In the genomic region with DNA sequence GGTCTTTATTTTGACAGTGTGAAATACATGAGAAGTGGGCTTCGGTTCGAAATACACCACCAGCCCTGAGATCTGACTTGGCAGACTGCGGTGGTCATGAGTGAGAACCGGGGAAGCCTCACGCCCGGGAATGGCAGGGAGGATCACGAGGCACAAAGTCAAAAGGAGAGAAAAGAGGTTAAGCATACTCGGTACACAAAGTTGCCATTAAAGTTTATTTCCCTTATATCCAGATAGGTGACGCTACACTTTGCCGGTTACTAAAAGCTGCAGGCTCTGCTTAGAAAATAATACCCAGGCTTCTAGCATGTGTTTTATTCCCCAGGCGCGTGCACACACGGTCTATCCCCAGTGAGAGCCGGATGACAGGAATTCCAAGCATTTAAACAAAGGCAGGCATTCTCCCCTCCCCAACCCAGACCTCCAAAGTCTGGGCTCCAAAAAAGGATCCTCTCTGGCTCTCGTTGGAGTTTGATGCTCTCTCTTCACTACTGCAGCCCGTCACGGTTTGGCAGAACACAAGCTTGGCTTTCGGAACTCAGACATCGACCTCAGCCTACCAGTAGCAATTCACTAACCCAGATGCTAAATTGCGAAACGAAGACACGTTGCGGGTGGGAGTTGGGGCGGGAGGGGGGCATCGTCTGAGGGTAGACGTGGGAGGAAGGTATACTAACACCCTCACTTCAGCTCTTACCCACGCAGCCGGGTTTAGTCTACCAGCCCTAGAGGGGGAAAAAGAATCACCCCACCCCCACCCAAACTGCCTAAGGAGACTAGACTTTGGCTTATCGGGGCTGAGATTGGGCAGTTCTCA, we compare ENCODE assay signal across 8 mouse cellular contexts. TPM values are rescaled to one million over a fixed set of nuclear protein-coding genes. Genes with fewer than 3 reads are reported as not detected.
DNase-seq lines count a peak whose midpoint lies in the region; ATAC-seq and TF ChIP-seq lines count a peak whose summit lies in the region.

No protein-coding gene starts in this region.

- DNase-seq in spleen, adult 2 months (ENCODE audit: low read depth in 1 of 2, low spot score in 2 of 2) = no peak
- no peak for DNase-seq in spleen, postnatal 36 days (ENCODE audit: low spot score in 2 of 2)
- DNase-seq in kidney, postnatal 36 days = peak; percentile 4 to 24
- peak; percentile 17 for DNase-seq in ovary, postnatal 14 days (ENCODE audit: low spot score)

- ATAC-seq in embryonic facial prominence, embryonic 15.5 days (ENCODE audit: insufficient number of reproducible peaks, low FRiP score, low TSS enrichment, low read depth) = 0 out of 2 replicates have a peak, but pooled peaks have one; percentile 4
- no peak; the same call in 1 of the 2 replicates for ATAC-seq in heart, embryonic 15.5 days (replicated peaks; ENCODE audit: insufficient number of reproducible peaks, insufficient read depth, low FRiP score, low read depth)
- no peak; the same call in 1 of the 2 replicates for ATAC-seq in liver, embryonic 15.5 days (ENCODE audit: insufficient read depth)
- ATAC-seq in activated CD4-positive, CD25-positive, alpha-beta regulatory T cell, adult 4 months = no peak

- H3K4me2 ChIP-seq in embryonic facial prominence, embryonic 15.5 days (replicated peaks) = peak overlapping the region; percentile 93
- H3K4me2 ChIP-seq in heart, embryonic 15.5 days = peak overlapping the region; percentile 91
- peak overlapping the region; percentile 88 for H3K4me2 ChIP-seq in liver, embryonic 15.5 days

- H3K27me3 ChIP-seq in spleen, adult 2 months (ENCODE audit: control insufficient read depth, insufficient read depth, low read length) = peaks cover 31% of the 10 kb centered on the region
- H3K27me3 ChIP-seq in embryonic facial prominence, embryonic 15.5 days = no peaks in the 10 kb centered on the region
- no peaks in the 10 kb centered on the region for H3K27me3 ChIP-seq in heart, embryonic 15.5 days
- H3K27me3 ChIP-seq in liver, embryonic 15.5 days = peaks cover 78% of the 10 kb centered on the region

- no peak for TF ChIP-seq POLR2A in spleen, adult 2 months (IDR thresholded peaks at IDR 0.05; ENCODE audit: low read depth, low read length)

- peak overlapping the region; percentile 21; the same call in 1 of the 2 replicates for H3K27ac ChIP-seq in spleen, adult 2 months (ENCODE audit: insufficient read depth, low read length)
- H3K27ac ChIP-seq in embryonic facial prominence, embryonic 15.5 days (replicated peaks) = peak overlapping the region; percentile 97
- H3K27ac ChIP-seq in heart, embryonic 15.5 days = peak overlapping the region; percentile 95
- H3K27ac ChIP-seq in liver, embryonic 15.5 days (replicated peaks) = no peak overlapping the region

- no peak for TF ChIP-seq CTCF in spleen, adult 2 months (IDR thresholded peaks at IDR 0.05; ENCODE audit: extremely low read depth, insufficient read depth, insufficient read length, insufficient replicate concordance)

- no peaks in the 10 kb centered on the region for H3K9me3 ChIP-seq in embryonic facial prominence, embryonic 15.5 days (replicated peaks)
- H3K9me3 ChIP-seq in heart, embryonic 15.5 days (replicated peaks) = no peaks in the 10 kb centered on the region
- H3K9me3 ChIP-seq in liver, embryonic 15.5 days (replicated peaks) = no peaks in the 10 kb centered on the region

- H3K36me3 ChIP-seq in spleen, adult 2 months (ENCODE audit: control insufficient read depth, insufficient read depth, low read length) = no peaks in the 10 kb centered on the region
- no peaks in the 10 kb centered on the region for H3K36me3 ChIP-seq in embryonic facial prominence, embryonic 15.5 days
- no peaks in the 10 kb centered on the region for H3K36me3 ChIP-seq in heart, embryonic 15.5 days
- no peaks in the 10 kb centered on the region for H3K36me3 ChIP-seq in liver, embryonic 15.5 days (replicated peaks)

- peak overlapping the region; percentile 65 for H3K9ac ChIP-seq in embryonic facial prominence, embryonic 15.5 days
- peak overlapping the region; percentile 82 for H3K9ac ChIP-seq in heart, embryonic 15.5 days
- H3K9ac ChIP-seq in liver, embryonic 15.5 days = peak overlapping the region; percentile 27; the same call in 1 of the 2 replicates

- H3K4me3 ChIP-seq in spleen, adult 2 months (ENCODE audit: extremely low read depth, insufficient read depth, insufficient read length) = peak overlapping the region; percentile 39
- H3K4me3 ChIP-seq in embryonic facial prominence, embryonic 15.5 days (replicated peaks) = peak overlapping the region; percentile 69
- peak overlapping the region; percentile 68 for H3K4me3 ChIP-seq in heart, embryonic 15.5 days
- H3K4me3 ChIP-seq in liver, embryonic 15.5 days (replicated peaks) = peak overlapping the region; percentile 63

- peaks cover 10% of the 10 kb centered on the region for H3K4me1 ChIP-seq in spleen, adult 2 months (ENCODE audit: control insufficient read depth, insufficient read depth, insufficient read length)
- H3K4me1 ChIP-seq in embryonic facial prominence, embryonic 15.5 days = peaks cover 31% of the 10 kb centered on the region
- 0 out of 2 replicates have a peak, but pooled peaks cover 9% of the 10 kb centered on the region for H3K4me1 ChIP-seq in heart, embryonic 15.5 days (replicated peaks)
- peaks cover 67% of the 10 kb centered on the region for H3K4me1 ChIP-seq in liver, embryonic 15.5 days (replicated peaks)

- WGBS in spleen, adult 2 months = 2% methylated on average over 29 of the region's 29 CpGs
- 0% methylated on average over 29 of the region's 29 CpGs for WGBS in embryonic facial prominence, embryonic 15.5 days
- under 1% methylated on average over 29 of the region's 29 CpGs for WGBS in heart, embryonic 15.5 days
- WGBS in liver, embryonic 15.5 days (ENCODE audit: insufficient replicate concordance) = under 1% methylated on average over 29 of the region's 29 CpGs

RNA-seq across cellular contexts. Expression of gene Pcdh7, which starts 1.1 kb away (rescaled TPM):
- polyA plus RNA-seq in spleen, adult 2 months (2012; rRNA removed) = 2.3 and 2.8 TPM in 2 replicates
- 11.3 and 11.7 TPM in 2 replicates for polyA plus RNA-seq in embryonic facial prominence, embryonic 15.5 days (2015; fragmentation: Nextera tagmentation; extraction: Ambion mirVana)
- 21.1 and 21.8 TPM in 2 replicates for polyA plus RNA-seq in heart, embryonic 15.5 days (2015; fragmentation: Nextera tagmentation; extraction: Ambion mirVana)
- 0.29 and 0.40 TPM in 2 replicates for polyA plus RNA-seq in liver, embryonic 15.5 days (2015; fragmentation: Nextera tagmentation; extraction: Ambion mirVana)
- polyA plus RNA-seq in activated CD4-positive, CD25-positive, alpha-beta regulatory T cell, adult 4 months (2017; shearing (Covaris generic)) = not detected

Comparison
In these comparisons a context has a peak if more than half of its experiments do, and no peak if none do; other contexts are left out.
1. DNase-seq: peak in kidney, postnatal 36 days (2 of 2) and ovary, postnatal 14 days (single experiment); none in spleen, adult 2 months (0 of 2) and spleen, postnatal 36 days (0 of 2).
2. H3K9ac ChIP-seq: peak in every context shown above with its lines; median percentile 82 in heart, embryonic 15.5 days; 65 in embryonic facial prominence, embryonic 15.5 days; 27 in liver, embryonic 15.5 days.
3. Peak in every context shown above with its lines, with median percentiles within 50 percentile points of each other: H3K4me3 ChIP-seq and H3K4me2 ChIP-seq.